Mouse (Mus musculus): Measurements from ENCODE around the gene Tspan31. TPM values are rescaled to one million over a fixed set of nuclear protein-coding genes. Genes with fewer than 3 reads are reported as not detected.
A peak's percentile ranks its signal among the peaks of the same experiment; 100 is the strongest.
"Not testable (repeated sequence)": the region's sequence is repeated elsewhere in the genome, so short reads cannot be mapped to it uniquely, and the experiment has no call there.

Gene Tspan31
- polyA plus RNA-seq, 2 experiments from 2014 or later = 99.2 to 103 TPM

GRCm38 (mm10) chr10:127063913-127064870 is 5.9 kb downstream of the Tspan31 start:
- no peak for ATAC-seq

GRCm38 (mm10) chr10:127063239-127063872 is 6.7 kb downstream of the Tspan31 start, which contains the start of gene Cdk4:
TSS of gene Cdk4 (plus strand) at chr10:127063534.
- peak; percentile 72 for ATAC-seq

- no peak for ATAC-seq
These were observed 7.6 kb downstream of the Tspan31 start for GRCm38 (mm10) chr10:127062503-127062902.

- ATAC-seq = not testable (repeated sequence)
These were observed 8.0 kb downstream of the Tspan31 start for GRCm38 (mm10) chr10:127062101-127062500.

GRCm38 (mm10) chr10:127061513-127061912 is 8.6 kb downstream of the Tspan31 start:
- ATAC-seq = no peak

- ATAC-seq = no peak
These were observed 9.0 kb downstream of the Tspan31 start for GRCm38 (mm10) chr10:127061085-127061484.

- ATAC-seq = peak; percentile 46
These were observed 9.8 kb downstream of the Tspan31 start, which contains the start of gene March9 for GRCm38 (mm10) chr10:127059968-127060916. TSS of gene March9 (minus strand) at chr10:127060184.

- no peak for ATAC-seq
These were observed 10.7 kb downstream of the Tspan31 start for GRCm38 (mm10) chr10:127059174-127059967.

- ATAC-seq = no peak
These were observed 11.4 kb downstream of the Tspan31 start for GRCm38 (mm10) chr10:127058708-127059107.

- ATAC-seq = peak; percentile 58
These were observed 11.9 kb downstream of the Tspan31 start for GRCm38 (mm10) chr10:127058161-127058560.

GRCm38 (mm10) chr10:127056490-127056889 is 13.6 kb downstream of the Tspan31 start:
- no peak for ATAC-seq

GRCm38 (mm10) chr10:127055406-127055805 is 14.7 kb downstream of the Tspan31 start:
- ATAC-seq = no peak

GRCm38 (mm10) chr10:127054646-127055045 is 15.4 kb downstream of the Tspan31 start:
- ATAC-seq = no peak

- peak; percentile 19 for ATAC-seq
These were observed 20.0 kb downstream of the Tspan31 start for GRCm38 (mm10) chr10:127050119-127050474.

- ATAC-seq = peak; percentile 57
These were observed 20.5 kb downstream of the Tspan31 start for GRCm38 (mm10) chr10:127049395-127050118.

GRCm38 (mm10) chr10:127048608-127049394 is 21.3 kb downstream of the Tspan31 start:
- no peak for ATAC-seq

GRCm38 (mm10) chr10:127047954-127048353 is 22.1 kb downstream of the Tspan31 start, which contains the start of gene Cyp27b1:
TSS of gene Cyp27b1 (plus strand) at chr10:127048250.
- ATAC-seq = no peak

GRCm38 (mm10) chr10:127043187-127043586 is 26.9 kb downstream of the Tspan31 start:
- ATAC-seq = no peak

- ATAC-seq = no peak
These were observed 27.5 kb downstream of the Tspan31 start for GRCm38 (mm10) chr10:127042468-127043115.

All from activated CD4-positive, CD25-positive, alpha-beta regulatory T cell, adult 4 months (primary cell).